Mouse (Mus musculus): ENCODE measurements around the gene Phldb2. TPM values are rescaled to one million over a fixed set of nuclear protein-coding genes. Genes with fewer than 3 reads are reported as not detected.

The Phldb2 gene
- total RNA-seq, 2 experiments from 2014 or later, result not detected

DNA sequence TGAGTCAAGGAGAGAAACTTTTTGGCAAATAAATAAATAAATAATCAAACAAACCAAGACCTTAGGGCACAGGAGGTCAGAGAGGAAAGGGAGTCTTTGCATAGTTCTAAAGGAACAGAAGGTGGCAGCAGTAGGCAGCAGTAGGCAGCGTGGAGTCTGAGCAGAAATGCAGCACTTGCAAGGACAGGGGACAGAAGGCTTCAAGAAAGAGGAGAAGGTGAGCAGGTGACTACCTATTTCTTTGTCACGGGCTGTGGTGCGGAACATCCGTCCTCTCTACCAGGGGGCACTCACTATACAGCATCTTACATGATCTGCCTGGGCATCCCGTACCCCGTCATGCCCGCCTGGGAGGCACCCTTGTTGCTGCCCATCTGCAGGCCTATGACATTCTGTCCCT lies 242.1 kb downstream of the Phldb2 start:
- no peak for ATAC-seq (replicated peaks; ENCODE audit: low FRiP score, poor library complexity, severe bottlenecking)

DNA sequence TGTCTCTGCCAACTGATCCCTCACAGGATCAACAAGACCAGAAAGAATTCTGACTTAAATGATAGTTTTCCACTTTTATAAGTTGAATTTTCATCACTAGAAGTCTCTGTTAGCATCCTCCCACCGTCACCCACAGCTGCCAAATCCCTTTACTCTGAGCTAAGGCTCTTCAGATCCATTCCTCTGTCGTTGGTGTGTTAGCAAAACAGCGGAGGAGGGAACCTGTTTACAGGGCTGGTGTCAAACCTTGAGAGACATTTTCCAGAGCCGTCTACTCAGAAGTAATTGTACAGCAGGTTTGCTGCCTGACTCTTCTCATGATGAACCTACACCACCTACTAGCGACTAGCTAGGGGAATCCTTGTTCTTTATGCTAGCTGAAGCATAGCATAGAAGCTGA lies 254.1 kb downstream of the Phldb2 start:
- ATAC-seq (replicated peaks; ENCODE audit: low FRiP score, poor library complexity, severe bottlenecking), result no peak

DNA sequence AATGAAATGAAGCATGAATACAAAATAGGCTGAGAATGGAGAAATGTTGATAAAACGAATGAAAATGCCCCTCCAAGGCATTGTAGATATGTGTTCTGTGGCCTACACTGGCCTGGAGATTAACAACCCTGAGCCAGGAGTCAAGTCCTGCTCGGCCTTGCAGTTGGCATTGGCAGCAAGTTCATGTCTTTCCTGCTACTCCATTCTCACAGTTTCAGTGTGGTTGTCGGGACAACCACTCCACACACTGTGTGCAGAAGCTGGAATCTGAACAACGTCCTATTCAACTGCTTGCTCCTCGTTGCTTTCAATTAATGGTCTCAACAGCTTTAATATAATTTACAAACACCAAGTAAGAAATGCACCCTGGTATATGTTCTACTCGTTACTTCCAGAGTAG lies 255.4 kb downstream of the Phldb2 start:
- no peak for ATAC-seq (replicated peaks; ENCODE audit: low FRiP score, poor library complexity, severe bottlenecking)

Other genes starting within 250 kb of the Phldb2 start
- gene Tagln3, start 229.0 kb downstream of the Phldb2 start, total RNA-seq (2015; ENCODE audit: low replicate concordance), result 1.4 and 2.5 TPM in 2 replicates
- 0.30 TPM in 1 of 2 replicates, not detected in the other for gene Tagln3, start 229.0 kb downstream of the Phldb2 start, total RNA-seq (2017; ENCODE audit: low replicate concordance)
- 9.0 and 21.4 TPM in 2 replicates for gene Abhd10, start 210.6 kb downstream of the Phldb2 start, total RNA-seq (2015; ENCODE audit: low replicate concordance)
- 18.5 and 20.4 TPM in 2 replicates for gene Abhd10, start 210.6 kb downstream of the Phldb2 start, total RNA-seq (2017; ENCODE audit: low replicate concordance)
- gene Plcxd2, start 56.6 kb upstream of the Phldb2 start, total RNA-seq (2015; ENCODE audit: low replicate concordance), result 0.42 and 0.72 TPM in 2 replicates
- 0.39 and 0.83 TPM in 2 replicates for gene Plcxd2, start 56.6 kb upstream of the Phldb2 start, total RNA-seq (2017; ENCODE audit: low replicate concordance)
- 0.42 and 2.9 TPM in 2 replicates for gene Cd96, start 166.7 kb upstream of the Phldb2 start, total RNA-seq (2015; ENCODE audit: low replicate concordance)
- 1.4 and 4.2 TPM in 2 replicates for gene Cd96, start 166.7 kb upstream of the Phldb2 start, total RNA-seq (2017; ENCODE audit: low replicate concordance)
- gene Gm4737, start 201.5 kb upstream of the Phldb2 start, total RNA-seq (2015; ENCODE audit: low replicate concordance), result not detected in 2 replicates
- gene Gm4737, start 201.5 kb upstream of the Phldb2 start, total RNA-seq (2017; ENCODE audit: low replicate concordance), result 0.77 and 1.8 TPM in 2 replicates